Mouse (Mus musculus) forebrain, embryonic 15.5 days (tissue): ENCODE measurements around the gene 4933428G20Rik. TPM values are rescaled to one million over a fixed set of nuclear protein-coding genes. Genes with fewer than 3 reads are reported as not detected.
A peak's percentile ranks its signal among the peaks of the same experiment; 100 is the strongest.

Source experiments
- ATAC-seq: fragments of 200-750 bp; cut with Nextera tagmentation; replicated peaks from 2 replicates; pipeline ENCODE4 v1.8.0; 2017; ENCODE audit warnings: mild to moderate bottlenecking, moderate TSS enrichment, moderate library complexity
- H3K27ac ChIP-seq: fragments of 300-500 bp; sonication (generic); replicated peaks from 2 replicates; pipeline ENCODE4 v1.5.1; 2015; ENCODE audit warnings: mild to moderate bottlenecking, inconsistent platforms
- H3K27me3 ChIP-seq: fragments of 300-500 bp; sonication (generic); 2 replicates; pipeline ENCODE4 v1.6.1; 2015; ENCODE audit warnings: inconsistent platforms
- H3K36me3 ChIP-seq: fragments of 300-500 bp; sonication (generic); 2 replicates; pipeline ENCODE4 v1.6.1; 2015; ENCODE audit warnings: mild to moderate bottlenecking, inconsistent platforms
- H3K4me1 ChIP-seq: fragments of 300-500 bp; sonication (generic); 2 replicates; pipeline ENCODE4 v1.6.1; 2015; ENCODE audit warnings: inconsistent platforms
- H3K4me2 ChIP-seq: fragments of 300-500 bp; sonication (generic); replicated peaks from 2 replicates; pipeline ENCODE4 v1.6.1; 2015; ENCODE audit warnings: mild to moderate bottlenecking, inconsistent platforms
- H3K4me3 ChIP-seq: fragments of 300-500 bp; sonication (generic); 2 replicates; pipeline ENCODE4 v1.5.1; 2015; ENCODE audit warnings: mild to moderate bottlenecking, inconsistent platforms
- H3K9ac ChIP-seq: fragments of 300-500 bp; sonication (generic); replicated peaks from 2 replicates; pipeline ENCODE4 v1.6.1; 2015; ENCODE audit warnings: mild to moderate bottlenecking, inconsistent platforms
- H3K9me3 ChIP-seq: fragments of 300-500 bp; sonication (generic); 2 replicates; pipeline ENCODE4 v1.6.1; 2016; ENCODE audit warnings: inconsistent platforms
- WGBS: fragments of 180-500 bp; shearing (Covaris S2); methylation state at CpG from one replicate; pipeline ENCODE4 v1.1.7; 2015; ENCODE audit warnings: mixed read lengths; 5-methylcytosine and 5-hydroxymethylcytosine counted together
- polyA plus RNA-seq: library from polyadenylated mRNA; unstranded; fragments of >200 nt; fragmentation: Nextera tagmentation; extraction: Ambion mirVana; gene quantifications from 2 replicates; pipeline ENCODE4 v1.2.1, GENCODE M21; 2015

Gene 4933428G20Rik
- polyA plus RNA-seq, 1 experiment from 2014 or later, result 1.1 TPM

DNA sequence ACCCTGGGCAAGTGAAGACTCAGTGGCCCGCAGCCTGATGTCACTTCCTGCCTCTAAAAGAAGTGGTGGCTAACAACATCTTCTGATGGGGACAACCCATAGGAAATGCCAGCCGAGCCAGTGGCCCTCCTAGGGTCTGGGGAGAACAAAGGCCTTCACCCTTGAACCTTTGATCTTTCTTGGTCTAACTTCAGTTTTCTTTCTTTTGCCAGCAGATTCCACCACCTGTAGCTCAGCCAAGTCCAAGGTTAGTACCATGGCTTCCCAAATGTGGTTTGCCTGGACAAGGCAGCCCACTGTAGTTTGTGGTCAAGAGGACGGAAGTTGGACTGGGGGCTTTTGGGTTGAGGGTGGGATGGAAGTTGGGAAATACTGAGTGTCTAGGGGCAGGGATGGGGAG is 7.3 kb downstream of the 4933428G20Rik start:
- Histone ChIP-seq H3K4me3 (no peak overlapping the region), H3K4me1 (no peaks in the 10 kb centered on the region), H3K9me3 (no peaks in the 10 kb centered on the region), H3K27ac (no peak overlapping the region), H3K9ac (no peak overlapping the region), H3K36me3 (peaks cover 25% of the 10 kb centered on the region), H3K27me3 (peaks cover under 1% of the 10 kb centered on the region; the same call in 1 of the 2 replicates), H3K4me2 (no peak overlapping the region)
- ATAC-seq, result no peak
- 76% methylated on average over 3 of the region's 3 CpGs for WGBS

GRCm38 (mm10) chr11:97491640-97492039 is 8.5 kb downstream of the 4933428G20Rik start:
- H3K9ac ChIP-seq, result no peak overlapping the region
- no peak for ATAC-seq
- no peaks in the 10 kb centered on the region for H3K9me3 ChIP-seq
- H3K4me2 ChIP-seq, result no peak overlapping the region
- peaks cover 25% of the 10 kb centered on the region for H3K36me3 ChIP-seq
- H3K4me3 ChIP-seq, result no peak overlapping the region
- no peak overlapping the region for H3K27ac ChIP-seq
- 75% methylated on average over 10 of the region's 10 CpGs for WGBS
- no peaks in the 10 kb centered on the region for H3K4me1 ChIP-seq
- no peaks in the 10 kb centered on the region for H3K27me3 ChIP-seq

GRCm38 (mm10) chr11:97489589-97490324 is 10.4 kb downstream of the 4933428G20Rik start:
- no peaks in the 10 kb centered on the region for H3K27me3 ChIP-seq

GRCm38 (mm10) chr11:97487656-97488055 is 12.5 kb downstream of the 4933428G20Rik start:
- Histone ChIP-seq H3K9ac (no peak overlapping the region), H3K27me3 (no peaks in the 10 kb centered on the region), H3K9me3 (no peaks in the 10 kb centered on the region), H3K27ac (no peak overlapping the region), H3K4me2 (no peak overlapping the region), H3K4me1 (no peaks in the 10 kb centered on the region), H3K36me3 (peaks cover 26% of the 10 kb centered on the region), H3K4me3 (no peak overlapping the region)
- ATAC-seq, result no peak
- WGBS, result 89% methylated on average over 3 of the region's 3 CpGs

More at GRCm38 (mm10) chr11:97489589-97490324, 10.4 kb downstream of the 4933428G20Rik start:
- Histone ChIP-seq H3K9ac (no peak overlapping the region), H3K27ac (no peak overlapping the region), H3K36me3 (peaks cover 31% of the 10 kb centered on the region), H3K4me3 (no peak overlapping the region), H3K4me1 (no peaks in the 10 kb centered on the region), H3K9me3 (no peaks in the 10 kb centered on the region), H3K4me2 (no peak overlapping the region)
- peak; percentile 43; the same call in 1 of the 2 replicates for ATAC-seq
- 26% methylated on average over 16 of the region's 16 CpGs for WGBS

- no peak overlapping the region for H3K4me3 ChIP-seq
- 76% methylated on average over 8 of the region's 8 CpGs for whole genome bisulfite sequencing
- H3K4me2 ChIP-seq, result no peak overlapping the region
- ATAC-seq, result no peak
- H3K9me3 ChIP-seq, result no peaks in the 10 kb centered on the region
- no peaks in the 10 kb centered on the region for H3K27me3 ChIP-seq
- no peak overlapping the region for H3K9ac ChIP-seq
- no peaks in the 10 kb centered on the region for H3K4me1 ChIP-seq
- H3K36me3 ChIP-seq, result peaks cover 20% of the 10 kb centered on the region
- H3K27ac ChIP-seq, result no peak overlapping the region
These were observed 14.5 kb downstream of the 4933428G20Rik start for GRCm38 (mm10) chr11:97485661-97486060.

- Histone ChIP-seq H3K27ac (no peak overlapping the region), H3K36me3 (peaks cover 39% of the 10 kb centered on the region), H3K9me3 (no peaks in the 10 kb centered on the region), H3K4me3 (no peak overlapping the region), H3K4me1 (0 out of 2 replicates have a peak, but pooled peaks cover 4% of the 10 kb centered on the region), H3K9ac (no peak overlapping the region), H3K27me3 (no peaks in the 10 kb centered on the region), H3K4me2 (no peak overlapping the region)
- 58% methylated on average over 8 of the region's 8 CpGs for WGBS
- ATAC-seq, result no peak
These were observed 20.3 kb downstream of the 4933428G20Rik start for GRCm38 (mm10) chr11:97479824-97480223.

GRCm38 (mm10) chr11:97479085-97479484 is 21.1 kb downstream of the 4933428G20Rik start:
- H3K9me3 ChIP-seq, result no peaks in the 10 kb centered on the region
- H3K4me1 ChIP-seq, result 0 out of 2 replicates have a peak, but pooled peaks cover 4% of the 10 kb centered on the region
- 90% methylated on average over 10 of the region's 10 CpGs for WGBS
- ATAC-seq, result no peak
- H3K4me3 ChIP-seq, result no peak overlapping the region
- no peak overlapping the region for H3K27ac ChIP-seq
- peaks cover 34% of the 10 kb centered on the region for H3K36me3 ChIP-seq
- H3K9ac ChIP-seq, result no peak overlapping the region
- H3K27me3 ChIP-seq, result no peaks in the 10 kb centered on the region
- no peak overlapping the region for H3K4me2 ChIP-seq

GRCm38 (mm10) chr11:97478345-97478744 is 21.8 kb downstream of the 4933428G20Rik start:
- WGBS, result 91% methylated on average over 6 of the region's 6 CpGs
- Histone ChIP-seq H3K36me3 (peaks cover 39% of the 10 kb centered on the region), H3K27me3 (no peaks in the 10 kb centered on the region), H3K4me3 (no peak overlapping the region), H3K27ac (no peak overlapping the region), H3K4me2 (no peak overlapping the region), H3K9me3 (no peaks in the 10 kb centered on the region), H3K9ac (no peak overlapping the region), H3K4me1 (0 out of 2 replicates have a peak, but pooled peaks cover 4% of the 10 kb centered on the region)
- no peak for ATAC-seq

DNA sequence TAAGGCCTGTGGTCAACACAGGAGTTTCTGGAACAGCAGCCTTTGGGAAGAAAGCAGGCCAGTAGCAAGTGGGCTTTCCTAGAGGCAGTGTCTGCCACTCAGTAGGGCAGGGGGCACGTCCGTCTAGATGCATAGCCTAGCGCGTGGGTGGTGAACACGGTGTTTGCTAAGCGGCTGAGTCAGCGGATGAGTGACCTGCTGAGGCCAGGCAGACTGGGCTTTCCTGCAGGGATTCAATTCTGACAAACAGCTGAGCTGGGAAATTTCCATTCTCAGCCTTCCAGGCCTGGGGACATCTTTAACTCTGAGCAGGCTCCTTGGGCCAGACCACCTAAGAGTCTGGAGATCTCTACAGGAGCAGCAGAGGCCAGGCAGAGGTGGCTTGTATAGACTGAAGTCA is 22.7 kb downstream of the 4933428G20Rik start:
- ATAC-seq, result no peak
- no peak overlapping the region for H3K4me2 ChIP-seq
- H3K4me1 ChIP-seq, result 0 out of 2 replicates have a peak, but pooled peaks cover 4% of the 10 kb centered on the region
- H3K4me3 ChIP-seq, result no peak overlapping the region
- H3K27me3 ChIP-seq, result no peaks in the 10 kb centered on the region
- no peaks in the 10 kb centered on the region for H3K9me3 ChIP-seq
- H3K27ac ChIP-seq, result no peak overlapping the region
- no peak overlapping the region for H3K9ac ChIP-seq
- WGBS, result 76% methylated on average over 7 of the region's 7 CpGs
- peaks cover 48% of the 10 kb centered on the region for H3K36me3 ChIP-seq

- Histone ChIP-seq H3K4me2 (no peak overlapping the region), H3K4me1 (0 out of 2 replicates have a peak, but pooled peaks cover 4% of the 10 kb centered on the region), H3K9me3 (no peaks in the 10 kb centered on the region), H3K4me3 (no peak overlapping the region), H3K27me3 (no peaks in the 10 kb centered on the region), H3K27ac (peak overlapping the region; percentile 42), H3K36me3 (peaks cover 48% of the 10 kb centered on the region; the same call in 1 of the 2 replicates), H3K9ac (no peak overlapping the region)
- 59% methylated on average over 8 of the region's 8 CpGs for WGBS
- ATAC-seq, result peak; percentile 71
These were observed 23.6 kb downstream of the 4933428G20Rik start for GRCm38 (mm10) chr11:97476334-97477095.

GRCm38 (mm10) chr11:97471276-97471675 is 28.9 kb downstream of the 4933428G20Rik start:
- H3K9ac ChIP-seq, result no peak overlapping the region
- no peak overlapping the region for H3K4me2 ChIP-seq
- peaks cover 48% of the 10 kb centered on the region for H3K36me3 ChIP-seq
- no peaks in the 10 kb centered on the region for H3K9me3 ChIP-seq
- H3K27ac ChIP-seq, result no peak overlapping the region
- WGBS, result 86% methylated on average over 6 of the region's 6 CpGs
- ATAC-seq, result no peak
- no peak overlapping the region for H3K4me3 ChIP-seq
- H3K27me3 ChIP-seq, result no peaks in the 10 kb centered on the region
- H3K4me1 ChIP-seq, result 0 out of 2 replicates have a peak, but pooled peaks cover 2% of the 10 kb centered on the region

DNA sequence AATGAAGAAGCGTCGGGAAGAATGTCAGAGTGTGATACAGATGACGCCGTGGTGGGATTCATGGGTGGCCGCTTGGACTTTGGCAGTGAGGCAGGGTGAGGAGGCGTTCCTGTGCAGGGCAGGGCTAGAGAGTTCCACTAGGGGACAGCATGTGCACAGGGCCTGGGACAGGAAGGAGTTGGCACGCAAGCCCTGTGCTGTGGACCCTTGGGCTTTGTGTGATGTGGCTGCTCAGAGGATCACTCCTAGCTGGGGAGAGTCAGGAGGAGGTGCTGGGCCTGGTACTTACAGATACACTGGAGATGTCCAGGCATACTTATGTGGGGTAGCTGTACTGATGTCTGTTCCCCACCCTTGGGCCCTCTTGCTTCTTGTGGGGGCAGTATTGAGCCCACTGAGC is 30.3 kb downstream of the 4933428G20Rik start:
- no peak for ATAC-seq
- Histone ChIP-seq H3K36me3 (peaks cover 46% of the 10 kb centered on the region), H3K9me3 (no peaks in the 10 kb centered on the region), H3K4me3 (no peak overlapping the region), H3K4me1 (no peaks in the 10 kb centered on the region), H3K9ac (no peak overlapping the region), H3K4me2 (no peak overlapping the region), H3K27me3 (no peaks in the 10 kb centered on the region), H3K27ac (no peak overlapping the region)
- 91% methylated on average over 7 of the region's 7 CpGs for WGBS
